In the genomic region with DNA sequence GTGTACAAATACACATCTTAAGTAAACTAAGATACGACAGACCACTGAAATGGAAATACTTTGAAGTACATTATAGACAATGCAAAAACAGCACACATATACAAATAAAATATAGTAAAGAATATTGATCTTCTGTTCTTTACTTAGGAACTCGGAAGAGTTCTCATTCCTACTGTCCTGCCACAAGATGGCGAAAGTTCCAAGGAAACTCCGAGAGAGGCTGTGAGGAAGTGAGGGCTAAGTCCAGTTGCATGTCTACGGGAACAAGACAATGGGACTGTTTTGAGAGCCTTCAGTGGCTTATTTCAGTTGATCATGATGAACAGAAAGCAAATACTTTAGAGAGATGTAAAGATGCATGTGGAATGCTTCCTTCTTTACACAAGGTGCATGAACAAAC, we compare ENCODE assay signal across 10 mouse cellular contexts. TPM values are rescaled to one million over a fixed set of nuclear protein-coding genes. Genes with fewer than 3 reads are reported as not detected.
A peak's percentile ranks its signal among the peaks of the same experiment; 100 is the strongest.
DNase-seq lines count a peak whose midpoint lies in the region; ATAC-seq and TF ChIP-seq lines count a peak whose summit lies in the region.
"Had no signal": no experiment of that assay in that cellular context is flagged by ENCODE, and none has a peak within 500 bp of the region (broad histone marks: within the 10 kb centered on the region; RNA-seq: fewer than 3 reads in every experiment).

No protein-coding gene starts in this region.

- no peaks in the 10 kb centered on the region for H3K27me3 ChIP-seq in liver, postnatal 0 days (ENCODE audit: insufficient read depth, low read length)
- H3K27me3 ChIP-seq in liver, embryonic 12.5 days (replicated peaks): no peaks in the 10 kb centered on the region; the same call in 1 of the 2 replicates
- H3K27me3 ChIP-seq in thymus, adult 2 months (ENCODE audit: control insufficient read depth, insufficient read depth, low read length): no peaks in the 10 kb centered on the region
- H3K27me3 ChIP-seq: hindbrain, embryonic 15.5 days had no signal

- no peak for TF ChIP-seq EP300 in liver, postnatal 0 days (IDR thresholded peaks at IDR 0.05; ENCODE audit: low read depth)

- intact Hi-C loops in gastrocnemius, postnatal 36 days (cut with DNase I): loop anchor here (5.0 kb wide), 1 partner anchor 185 kb away; no protein-coding TSS in a partner anchor
- intact Hi-C loops in left cerebral cortex, postnatal 14 days (cut with DNase I): loop anchor here (10.0 kb wide), 1 partner anchor 163 kb away; the partner anchor contains the start of gene Tmem35a

- no peak for ATAC-seq in liver, postnatal 0 days
- no peak for ATAC-seq in liver, embryonic 12.5 days

- peak; percentile 36 for TF ChIP-seq CTCF in liver, postnatal 0 days (IDR thresholded peaks at IDR 0.05; ENCODE audit: low read depth)
- no peak for TF ChIP-seq CTCF in bone marrow macrophage, adult 2 months (IDR thresholded peaks at IDR 0.05; ENCODE audit: low read depth, low read length)
- TF ChIP-seq CTCF in thymus, adult 2 months (IDR thresholded peaks at IDR 0.05; ENCODE audit: borderline replicate concordance, control insufficient read depth, extremely low read depth, insufficient read depth, low read length, poor library complexity): no peak

- no peaks in the 10 kb centered on the region for H3K4me1 ChIP-seq in liver, postnatal 0 days (ENCODE audit: insufficient read depth)
- H3K4me1 ChIP-seq in liver, embryonic 12.5 days: no peaks in the 10 kb centered on the region
- peaks cover 13% of the 10 kb centered on the region for H3K4me1 ChIP-seq in bone marrow macrophage, adult 2 months (ENCODE audit: control insufficient read depth, insufficient read depth, low read length)
- 0 out of 2 replicates have a peak, but pooled peaks cover 2% of the 10 kb centered on the region for H3K4me1 ChIP-seq in thymus, adult 2 months (replicated peaks; ENCODE audit: control insufficient read depth, insufficient read depth, low read length)
- H3K4me1 ChIP-seq: hindbrain, embryonic 15.5 days had no signal

- no peaks in the 10 kb centered on the region for H3K36me3 ChIP-seq in liver, postnatal 0 days (replicated peaks; ENCODE audit: insufficient read depth, low read length)
- H3K36me3 ChIP-seq in liver, embryonic 12.5 days: no peaks in the 10 kb centered on the region
- H3K36me3 ChIP-seq in thymus, adult 2 months (ENCODE audit: control insufficient read depth, insufficient read depth, low read length): no peaks in the 10 kb centered on the region
- H3K36me3 ChIP-seq: hindbrain, embryonic 15.5 days had no signal

- no peak overlapping the region for H3K27ac ChIP-seq in liver, postnatal 0 days (ENCODE audit: low read depth)
- H3K27ac ChIP-seq in liver, embryonic 12.5 days: no peak overlapping the region
- peak overlapping the region; percentile 27; the same call in 1 of the 2 replicates for H3K27ac ChIP-seq in bone marrow macrophage, adult 2 months (ENCODE audit: insufficient read depth, low read depth, low read length)
- H3K27ac ChIP-seq in thymus, adult 2 months (ENCODE audit: control insufficient read depth, insufficient read depth, low read length): no peak overlapping the region
- H3K27ac ChIP-seq: hindbrain, embryonic 15.5 days had no signal

- 37% methylated on average over 5 of the region's 5 CpGs for WGBS in liver, postnatal 0 days (ENCODE audit: insufficient replicate concordance)
- WGBS in liver, embryonic 12.5 days (ENCODE audit: insufficient replicate concordance): 27% methylated on average over 5 of the region's 5 CpGs
- WGBS in thymus, adult 2 months: 62% methylated on average over 5 of the region's 5 CpGs

- peak; percentile 4 for DNase-seq in gastrocnemius, adult 18-20 months (ENCODE audit: low spot score)
- no peak for DNase-seq in gastrocnemius, postnatal 36 days
- DNase-seq in liver, postnatal 0 days: no peak
- peak; percentile 4 to 17 for DNase-seq in left cerebral cortex, postnatal 14 days (ENCODE audit: low spot score in 2 of 2)
- no peak for DNase-seq in frontal cortex, postnatal 14 days (ENCODE audit: low spot score in 2 of 2)
- no peak for DNase-seq in thymus, adult 2 months

- no peak overlapping the region for H3K9ac ChIP-seq in liver, postnatal 0 days (replicated peaks)
- no peak overlapping the region for H3K9ac ChIP-seq in liver, embryonic 12.5 days
- H3K9ac ChIP-seq: hindbrain, embryonic 15.5 days had no signal

- TF ChIP-seq POLR2A in bone marrow macrophage, adult 2 months (IDR thresholded peaks at IDR 0.05; ENCODE audit: borderline replicate concordance, low read depth, low read length): no peak
- no peak for TF ChIP-seq POLR2A in thymus, adult 2 months (IDR thresholded peaks at IDR 0.05; ENCODE audit: control insufficient read depth, extremely low read depth, insufficient read depth, low read length, poor library complexity)

- no peaks in the 10 kb centered on the region for H3K9me3 ChIP-seq in liver, postnatal 0 days (ENCODE audit: low read length)
- H3K9me3 ChIP-seq in liver, embryonic 12.5 days (replicated peaks): no peaks in the 10 kb centered on the region
- H3K9me3 ChIP-seq: hindbrain, embryonic 15.5 days had no signal

- no peak overlapping the region for H3K4me3 ChIP-seq in liver, postnatal 0 days (ENCODE audit: low read depth, low read length)
- no peak overlapping the region for H3K4me3 ChIP-seq in liver, embryonic 12.5 days
- no peak overlapping the region for H3K4me3 ChIP-seq in bone marrow macrophage, adult 2 months (ENCODE audit: insufficient read depth, low read length)
- no peak overlapping the region for H3K4me3 ChIP-seq in thymus, adult 2 months (ENCODE audit: control insufficient read depth, insufficient read depth, low read length)
- H3K4me3 ChIP-seq: hindbrain, embryonic 15.5 days; myocyte had no signal

- no peak overlapping the region for H3K4me2 ChIP-seq in liver, postnatal 0 days (ENCODE audit: low read depth, low read length)
- H3K4me2 ChIP-seq in liver, embryonic 12.5 days: no peak overlapping the region
- H3K4me2 ChIP-seq: hindbrain, embryonic 15.5 days had no signal

RNA-seq across cellular contexts. Expression of gene Xkrx, which starts 29.6 kb away (rescaled TPM):
- 1 to 10 TPM in 1 of 2 experiments, under 1 TPM in 1; 0.66 to 1.1 TPM for total RNA-seq in gastrocnemius, adult 18-20 months (2021)
- under 1 TPM; 0.47 to 0.74 TPM for total RNA-seq in gastrocnemius, postnatal 36 days (2021)
- 0.06 and 0.07 TPM in 2 replicates for polyA plus RNA-seq in liver, postnatal 0 days (2015; fragmentation: Nextera tagmentation; extraction: Ambion mirVana)
- polyA plus RNA-seq in liver, embryonic 12.5 days (2016; fragmentation: Nextera tagmentation; extraction: Ambion mirVana): not detected in 2 replicates
- polyA plus RNA-seq in bone marrow macrophage, adult 2 months (2012; ENCODE audit: insufficient read depth, insufficient read length, missing spikeins): 0.44 and 1.1 TPM in 2 replicates
- total RNA-seq in left cerebral cortex, postnatal 14 days (2021): 1 to 10 TPM in 1 of 2 experiments, under 1 TPM in 1; 0.46 to 1.4 TPM
- polyA plus RNA-seq in thymus, adult 2 months (2012; rRNA removed): 15.1 and 19.1 TPM in 2 replicates

RNA-seq across cellular contexts. Expression of gene Arl13a, which starts 55.0 kb away (rescaled TPM):
- total RNA-seq in gastrocnemius, adult 18-20 months (2021): not detected
- not detected for total RNA-seq in gastrocnemius, postnatal 36 days (2021)
- not detected in 2 replicates for polyA plus RNA-seq in liver, postnatal 0 days (2015; fragmentation: Nextera tagmentation; extraction: Ambion mirVana)
- polyA plus RNA-seq in liver, embryonic 12.5 days (2016; fragmentation: Nextera tagmentation; extraction: Ambion mirVana): not detected in 2 replicates
- not detected in 2 replicates for polyA plus RNA-seq in bone marrow macrophage, adult 2 months (2012; ENCODE audit: insufficient read depth, insufficient read length, missing spikeins)
- total RNA-seq in left cerebral cortex, postnatal 14 days (2021): not detected
- polyA plus RNA-seq in thymus, adult 2 months (2012; rRNA removed): not detected in 2 replicates
- polyA plus RNA-seq: hindbrain, embryonic 15.5 days; myocyte had no signal

Comparison
In these comparisons a context has a peak if more than half of its experiments do, and no peak if none do; other contexts are left out.
1. DNase-seq: peak in gastrocnemius, adult 18-20 months (single experiment) and left cerebral cortex, postnatal 14 days (2 of 2); none in gastrocnemius, postnatal 36 days (0 of 2), liver, postnatal 0 days (single experiment), frontal cortex, postnatal 14 days (0 of 2) and thymus, adult 2 months (single experiment).